Mouse (Mus musculus) CD4-positive, CD25-positive, alpha-beta regulatory T cell, adult 4 months (primary cell): ENCODE measurements around the gene Pold3. TPM values are rescaled to one million over a fixed set of nuclear protein-coding genes. Genes with fewer than 3 reads are reported as not detected.

Experiments used
- polyA plus RNA-seq, 2 experiments: library from polyadenylated mRNA; unstranded; fragments of 100-300 nt; shearing (Covaris generic); gene quantifications; one replicate each; pipeline ENCODE4 v1.2.1; 2017

The Pold3 gene
- polyA plus RNA-seq, 2 experiments from 2014 or later: 37.3 to 46.3 TPM

Other genes with a start within 250 kb of the Pold3 start
- 1 to 10 TPM; 6.2 to 9.5 TPM for gene Rnf169, start 141.1 kb downstream of the Pold3 start, polyA plus RNA-seq
- gene Chrdl2, start 115.4 kb downstream of the Pold3 start, polyA plus RNA-seq: not detected
- gene Lipt2, start 37.7 kb upstream of the Pold3 start, polyA plus RNA-seq: not detected
- not detected for gene Kcne3, start 54.9 kb upstream of the Pold3 start, polyA plus RNA-seq
- gene Pgm2l1, start 105.8 kb upstream of the Pold3 start, polyA plus RNA-seq: 1 to 10 TPM; 4.9 to 5.1 TPM
- gene P4ha3, start 164.0 kb upstream of the Pold3 start, polyA plus RNA-seq: not detected